Mouse (Mus musculus): ENCODE results near the gene Pnkd. TPM values are rescaled to one million over a fixed set of nuclear protein-coding genes. Genes with fewer than 3 reads are reported as not detected.

Gene Pnkd
- polyA plus RNA-seq, 1 experiment: 201 TPM

- no peak for DNase-seq
- Histone ChIP-seq H3K27ac (ENCODE audit: insufficient read depth, low read length) (peak overlapping the region; percentile 16; the same call in 1 of the 2 replicates), H3K4me1 (ENCODE audit: control insufficient read depth, insufficient read depth, low read length) (peaks cover 46% of the 10 kb centered on the region), H3K4me3 (replicated peaks; ENCODE audit: insufficient read depth, low read depth, low read length) (no peak overlapping the region), H3K27me3 (ENCODE audit: control insufficient read depth, insufficient read depth, low read length) (no peaks in the 10 kb centered on the region)
- WGBS: 86% methylated on average over 6 of the region's 6 CpGs
- no peak for TF ChIP-seq POLR2A (IDR thresholded peaks at IDR 0.05; ENCODE audit: borderline replicate concordance, insufficient read depth, low read length)
- no peak for TF ChIP-seq CTCF (IDR thresholded peaks at IDR 0.05; ENCODE audit: borderline replicate concordance, insufficient read depth, low read depth, low read length)
Measured at GRCm38 (mm10) chr1:74300347-74301110, 15.8 kb downstream of the Pnkd start.

GRCm38 (mm10) chr1:74302229-74302628, 17.5 kb downstream of the Pnkd start:
- H3K4me3 ChIP-seq (replicated peaks; ENCODE audit: insufficient read depth, low read depth, low read length): no peak overlapping the region
- H3K27ac ChIP-seq (ENCODE audit: insufficient read depth, low read length): no peak overlapping the region
- no peaks in the 10 kb centered on the region for H3K27me3 ChIP-seq (ENCODE audit: control insufficient read depth, insufficient read depth, low read length)
- 89% methylated on average over 7 of the region's 7 CpGs for WGBS
- DNase-seq: no peak
- no peak for TF ChIP-seq POLR2A (IDR thresholded peaks at IDR 0.05; ENCODE audit: borderline replicate concordance, insufficient read depth, low read length)
- no peak for TF ChIP-seq CTCF (IDR thresholded peaks at IDR 0.05; ENCODE audit: borderline replicate concordance, insufficient read depth, low read depth, low read length)
- peaks cover 29% of the 10 kb centered on the region for H3K4me1 ChIP-seq (ENCODE audit: control insufficient read depth, insufficient read depth, low read length)

GRCm38 (mm10) chr1:74302835-74303234, 18.1 kb downstream of the Pnkd start:
- Histone ChIP-seq H3K4me3 (replicated peaks; ENCODE audit: insufficient read depth, low read depth, low read length) (peak overlapping the region; percentile 4), H3K27ac (ENCODE audit: insufficient read depth, low read length) (no peak overlapping the region; the same call in 1 of the 2 replicates), H3K27me3 (ENCODE audit: control insufficient read depth, insufficient read depth, low read length) (no peaks in the 10 kb centered on the region), H3K4me1 (ENCODE audit: control insufficient read depth, insufficient read depth, low read length) (peaks cover 23% of the 10 kb centered on the region)
- 74% methylated on average over 2 of the region's 2 CpGs for WGBS
- peak in 1 of 2 experiments; percentile 9 for DNase-seq
- TF ChIP-seq POLR2A (IDR thresholded peaks at IDR 0.05; ENCODE audit: borderline replicate concordance, insufficient read depth, low read length): no peak
- TF ChIP-seq CTCF (IDR thresholded peaks at IDR 0.05; ENCODE audit: borderline replicate concordance, insufficient read depth, low read depth, low read length): no peak

- 3% methylated on average over 56 of the region's 56 CpGs for WGBS
- Histone ChIP-seq H3K27ac (ENCODE audit: insufficient read depth, low read length) (peak overlapping the region; percentile 58), H3K4me1 (ENCODE audit: control insufficient read depth, insufficient read depth, low read length) (peaks cover 14% of the 10 kb centered on the region), H3K27me3 (ENCODE audit: control insufficient read depth, insufficient read depth, low read length) (no peaks in the 10 kb centered on the region), H3K4me3 (replicated peaks; ENCODE audit: insufficient read depth, low read depth, low read length) (peak overlapping the region; percentile 60)
- DNase-seq: peak; percentile 61 to 69
- TF ChIP-seq CTCF (IDR thresholded peaks at IDR 0.05; ENCODE audit: borderline replicate concordance, insufficient read depth, low read depth, low read length): no peak
- peak; percentile 40; the same call in 1 of the 2 replicates for TF ChIP-seq POLR2A (IDR thresholded peaks at IDR 0.05; ENCODE audit: borderline replicate concordance, insufficient read depth, low read length)
Measured at GRCm38 (mm10) chr1:74303509-74304338, 19.0 kb downstream of the Pnkd start.

- H3K27ac ChIP-seq (ENCODE audit: insufficient read depth, low read length): peak overlapping the region; percentile 58; the same call in 1 of the 2 replicates
- TF ChIP-seq POLR2A (IDR thresholded peaks at IDR 0.05; ENCODE audit: borderline replicate concordance, insufficient read depth, low read length): no peak
- no peak for DNase-seq
- H3K4me1 ChIP-seq (ENCODE audit: control insufficient read depth, insufficient read depth, low read length): peaks cover 8% of the 10 kb centered on the region; the same call in 1 of the 2 replicates
- WGBS: 19% methylated on average over 12 of the region's 12 CpGs
- no peaks in the 10 kb centered on the region for H3K27me3 ChIP-seq (ENCODE audit: control insufficient read depth, insufficient read depth, low read length)
- H3K4me3 ChIP-seq (replicated peaks; ENCODE audit: insufficient read depth, low read depth, low read length): peak overlapping the region; percentile 60
Measured at GRCm38 (mm10) chr1:74304339-74304790, 19.6 kb downstream of the Pnkd start.

GRCm38 (mm10) chr1:74304946-74305345, 20.2 kb downstream of the Pnkd start:
- DNase-seq: no peak
- H3K4me3 ChIP-seq (replicated peaks; ENCODE audit: insufficient read depth, low read depth, low read length): no peak overlapping the region
- H3K27me3 ChIP-seq (ENCODE audit: control insufficient read depth, insufficient read depth, low read length): no peaks in the 10 kb centered on the region
- no peak for TF ChIP-seq POLR2A (IDR thresholded peaks at IDR 0.05; ENCODE audit: borderline replicate concordance, insufficient read depth, low read length)
- no peak for TF ChIP-seq CTCF (IDR thresholded peaks at IDR 0.05; ENCODE audit: borderline replicate concordance, insufficient read depth, low read depth, low read length)
- peaks cover 4% of the 10 kb centered on the region; the same call in 1 of the 2 replicates for H3K4me1 ChIP-seq (ENCODE audit: control insufficient read depth, insufficient read depth, low read length)
- no peak overlapping the region for H3K27ac ChIP-seq (ENCODE audit: insufficient read depth, low read length)
- WGBS: 88% methylated on average over 4 of the region's 4 CpGs

- Histone ChIP-seq H3K4me3 (replicated peaks; ENCODE audit: insufficient read depth, low read depth, low read length) (peak within 1 kb of the TSS; percentile 60), H3K27ac (ENCODE audit: insufficient read depth, low read length) (no peak within 1 kb of the TSS; the same call in 1 of the 2 replicates), H3K4me1 (ENCODE audit: control insufficient read depth, insufficient read depth, low read length) (peaks cover 4% of the 10 kb centered on the region; the same call in 1 of the 2 replicates), H3K27me3 (ENCODE audit: control insufficient read depth, insufficient read depth, low read length) (no peaks in the 10 kb centered on the region)
- WGBS: 93% methylated on average over 2 of the region's 2 CpGs
- TF ChIP-seq CTCF (IDR thresholded peaks at IDR 0.05; ENCODE audit: borderline replicate concordance, insufficient read depth, low read depth, low read length) (no peak), POLR2A (IDR thresholded peaks at IDR 0.05; ENCODE audit: borderline replicate concordance, insufficient read depth, low read length) (no peak)
- no peak for DNase-seq
Measured at GRCm38 (mm10) chr1:74305522-74305921, 20.8 kb downstream of the Pnkd start, which contains the start of gene Tmbim1. Gene Tmbim1 (minus strand): TSS chr1:74305622.
